Mouse (Mus musculus) mature B cell (primary cell): ENCODE data around the gene St8sia6.
"Not testable (repeated sequence)": the region's sequence is repeated elsewhere in the genome, so short reads cannot be mapped to it uniquely, and the experiment has no call there.

Experiments
- in situ Hi-C: fragments of 300-500 bp; cut with MboI; formaldehyde crosslinking; loops from 2 replicates; pipeline ENCODE4 v1.14.3; 2019

St8sia6 gene

GRCm38 (mm10) chr2:13634866-13635265 lies 159.0 kb downstream of the St8sia6 start:
- in situ Hi-C loops: no loop called here

GRCm38 (mm10) chr2:13630136-13630832 lies 163.6 kb downstream of the St8sia6 start:
- in situ Hi-C loops: no loop called here

GRCm38 (mm10) chr2:13603636-13604035 lies 190.2 kb downstream of the St8sia6 start:
- in situ Hi-C loops: not testable (repeated sequence)

GRCm38 (mm10) chr2:13603093-13603492 lies 190.8 kb downstream of the St8sia6 start:
- in situ Hi-C loops: no loop called here
